Mouse (Mus musculus) CH12.LX (cell line): ENCODE results near the gene Cabp1. TPM values are rescaled to one million over a fixed set of nuclear protein-coding genes. Genes with fewer than 3 reads are reported as not detected.

Experiments used
- DNase-seq: peaks from one replicate; pipeline ENCODE4 v3.0.0-alpha.2; 2013; ENCODE audit errors: extremely low read depth
- H3K27ac ChIP-seq: 2 replicates; pipeline ENCODE4 v1.5.1; 2012; ENCODE audit warnings: low read depth, mild to moderate bottlenecking, control low read depth, moderate library complexity; ENCODE audit not compliant: insufficient read depth
- H3K27me3 ChIP-seq: replicated peaks from 2 replicates; pipeline ENCODE3; 2012; ENCODE audit warnings: inconsistent platforms
- H3K36me3 ChIP-seq, 2 experiments: replicated peaks in 1 of 2; 2 replicates each; pipeline versions ENCODE3 to v1.6.1; 2012; ENCODE audit warnings: inconsistent platforms in 1 of 2, low read length in 1 of 2, mild to moderate bottlenecking in 1 of 2, mixed read lengths in 1 of 2, moderate library complexity in 1 of 2; ENCODE audit not compliant: control insufficient read depth in 1 of 2, insufficient read depth in 1 of 2
- H3K4me1 ChIP-seq, 2 experiments: 2 replicates each; pipeline ENCODE4 v1.6.1; 2012; ENCODE audit warnings: inconsistent platforms in 1 of 2, moderate library complexity in 1 of 2; ENCODE audit not compliant: insufficient read depth in 2 of 2, control insufficient read depth in 1 of 2
- H3K4me2 ChIP-seq: 2 replicates; pipeline ENCODE4 v1.6.1; 2012; ENCODE audit warnings: low read depth, mild to moderate bottlenecking, control low read depth; ENCODE audit not compliant: poor library complexity, insufficient read depth, severe bottlenecking
- H3K4me3 ChIP-seq, 3 experiments: fragments of 150-350 bp in 1 of 3; sonication (generic) in 1 of 3; replicated peaks in 1 of 3; 2 replicates each; pipeline versions ENCODE3 to v1.5.1; 2011 to 2012; ENCODE audit warnings: low read depth in 2 of 3, low read length in 2 of 3, mild to moderate bottlenecking in 2 of 3, moderate library complexity in 2 of 3, control low read depth in 1 of 3, improper control_type of control experiment in 1 of 3, inconsistent platforms in 1 of 3, mixed read lengths in 1 of 3; ENCODE audit not compliant: poor library complexity in 1 of 3
- H3K79me2 ChIP-seq: replicated peaks from 2 replicates; pipeline ENCODE4 v1.6.1; 2012; ENCODE audit warnings: mild to moderate bottlenecking, moderate library complexity; ENCODE audit not compliant: control insufficient read depth, poor library complexity, insufficient read depth, severe bottlenecking; ENCODE audit errors: extremely low read depth
- H3K9ac ChIP-seq: 2 replicates; pipeline ENCODE4 v1.6.1; 2012; ENCODE audit warnings: low read depth, mild to moderate bottlenecking, control low read depth, moderate library complexity; ENCODE audit not compliant: insufficient read depth
- H3K9me3 ChIP-seq: replicated peaks from 2 replicates; pipeline ENCODE3; 2012; ENCODE audit warnings: low read length, inconsistent platforms, mixed read lengths
- CHD1 ChIP-seq: IDR thresholded peaks from 2 replicates; pipeline ENCODE4 v1.6.1; 2012; ENCODE audit warnings: low read depth, low read length, improper control_type of control experiment, inconsistent platforms
- CHD2 ChIP-seq: IDR thresholded peaks from 2 replicates; pipeline ENCODE4 v1.6.1; 2011; ENCODE audit warnings: low read length, improper control_type of control experiment
- CTCF ChIP-seq, 2 experiments: IDR thresholded peaks in 1 of 2; conservative IDR thresholded peaks in 1 of 2; 2 replicates each; pipeline ENCODE4 v1.5.1; 2011 to 2012; ENCODE audit warnings: low read depth in 2 of 2, low read length in 2 of 2, improper control_type of control experiment in 1 of 2, inconsistent platforms in 1 of 2, mild to moderate bottlenecking in 1 of 2, moderate library complexity in 1 of 2
- E2F4 ChIP-seq: IDR thresholded peaks from 2 replicates; pipeline ENCODE4 v1.6.1; 2011; ENCODE audit warnings: low read depth, low read length, improper control_type of control experiment; ENCODE audit not compliant: insufficient replicate concordance
- EP300 ChIP-seq: IDR thresholded peaks from 2 replicates; pipeline ENCODE4 v1.6.1; 2011; ENCODE audit warnings: low read length, improper control_type of control experiment
- IRF4 ChIP-seq: IDR thresholded peaks from 2 replicates; pipeline ENCODE4 v1.6.1; 2014; ENCODE audit warnings: low read depth, mild to moderate bottlenecking, inconsistent platforms, low read length, improper control_type of control experiment
- MAFK ChIP-seq: IDR thresholded peaks from 2 replicates; pipeline ENCODE4 v1.6.1; 2011; ENCODE audit warnings: low read length, improper control_type of control experiment; ENCODE audit not compliant: insufficient replicate concordance
- MAX ChIP-seq: IDR thresholded peaks from 2 replicates; pipeline ENCODE4 v1.6.1; 2011; ENCODE audit warnings: low read length, improper control_type of control experiment
- MAZ ChIP-seq: IDR thresholded peaks from 2 replicates; pipeline ENCODE4 v1.6.1; 2012; ENCODE audit warnings: low read depth, mild to moderate bottlenecking, inconsistent platforms, low read length, improper control_type of control experiment, moderate library complexity
- MEF2A ChIP-seq: IDR thresholded peaks from 2 replicates; pipeline ENCODE4 v1.6.1; 2014; ENCODE audit warnings: low read depth, mild to moderate bottlenecking, inconsistent platforms, low read length, improper control_type of control experiment, borderline replicate concordance
- MXI1 ChIP-seq: IDR thresholded peaks from 2 replicates; pipeline ENCODE4 v1.6.1; 2011; ENCODE audit warnings: mild to moderate bottlenecking, low read depth, low read length, improper control_type of control experiment
- NRF1 ChIP-seq: IDR thresholded peaks from 2 replicates; pipeline ENCODE4 v1.6.1; 2014; ENCODE audit warnings: low read depth, mild to moderate bottlenecking, inconsistent platforms, low read length, improper control_type of control experiment, moderate library complexity
- PAX5 ChIP-seq: IDR thresholded peaks from 2 replicates; pipeline ENCODE4 v1.6.1; 2012; ENCODE audit warnings: low read length, inconsistent platforms, mixed read lengths
- POLR2A ChIP-seq: IDR thresholded peaks from 2 replicates; pipeline ENCODE4 v1.6.1; 2011; ENCODE audit warnings: low read depth, mild to moderate bottlenecking, improper control_type of control experiment, low read length
- RCOR1 ChIP-seq: conservative IDR thresholded peaks from 2 replicates; pipeline ENCODE4 v1.6.1; 2012; ENCODE audit warnings: low read depth, mild to moderate bottlenecking, inconsistent platforms, low read length, improper control_type of control experiment
- SMC3 ChIP-seq: IDR thresholded peaks from 2 replicates; pipeline ENCODE4 v1.6.1; 2011; ENCODE audit warnings: low read depth, low read length, improper control_type of control experiment
- TBP ChIP-seq: conservative IDR thresholded peaks from 2 replicates; pipeline ENCODE4 v1.6.1; 2011; ENCODE audit warnings: low read depth, low read length, improper control_type of control experiment
- TCF12 ChIP-seq: IDR thresholded peaks from 2 replicates; pipeline ENCODE4 v1.6.1; 2014; ENCODE audit warnings: low read depth, mild to moderate bottlenecking, inconsistent platforms, low read length, improper control_type of control experiment
- UBTF ChIP-seq: IDR thresholded peaks from 2 replicates; pipeline ENCODE4 v1.6.1; 2012; ENCODE audit warnings: low read depth, mild to moderate bottlenecking, inconsistent platforms, low read length, improper control_type of control experiment, moderate library complexity
- USF1 ChIP-seq: IDR thresholded peaks from 2 replicates; pipeline ENCODE4 v1.6.1; 2014; ENCODE audit warnings: low read depth, mild to moderate bottlenecking, inconsistent platforms, low read length, improper control_type of control experiment
- USF2 ChIP-seq: conservative IDR thresholded peaks from 2 replicates; pipeline ENCODE4 v1.6.1; 2011; ENCODE audit warnings: low read depth, low read length, improper control_type of control experiment
- ZC3H11A ChIP-seq: IDR thresholded peaks from 2 replicates; pipeline ENCODE4 v1.6.1; 2012; ENCODE audit warnings: low read depth, mild to moderate bottlenecking, inconsistent platforms, low read length, improper control_type of control experiment
- ZMIZ1 ChIP-seq: IDR thresholded peaks from 2 replicates; pipeline ENCODE4 v1.6.1; 2012; ENCODE audit warnings: low read depth, mild to moderate bottlenecking, inconsistent platforms, low read length, improper control_type of control experiment
- dilution Hi-C: fragments of 300-500 bp; cut with MboI; formaldehyde crosslinking; loops from 2 replicates; pipeline ENCODE4 v1.14.3; 2020; ENCODE audit warnings: low sequenced_read_pairs; ENCODE audit not compliant: extremely low pct_unique_long_range_greater_than_20kb, extremely low pct_ligation_motif_present
- in situ Hi-C: fragments of 300-500 bp; cut with MboI; formaldehyde crosslinking; loops from 3 replicates; pipeline ENCODE4 v1.14.3; 2019; ENCODE audit warnings: low sequenced_read_pairs, low pct_ligation_motif_present, low pct_unique_long_range_greater_than_20kb, mixed read lengths
- polyA plus RNA-seq: library from polyadenylated mRNA; unstranded; fragments of >175 nt; gene quantifications from 2 replicates; pipeline ENCODE4 v1.2.1, GENCODE M21; 2012; ENCODE audit warnings: low read depth; ENCODE audit not compliant: insufficient read length
- total RNA-seq, 2 experiments: library from RNA; depleted of rRNA; stranded (reverse); fragments of 300-350 nt in 1 of 2; fragments of >200 nt in 1 of 2; gene quantifications; 2 replicates each; pipeline ENCODE4 v1.2.3; 2012 to 2014

The Cabp1 gene
- total and polyA plus RNA-seq, 3 experiments: 0.59 to 1.8 (median 1.7) TPM

- Histone ChIP-seq H3K79me2 (no peaks in the 10 kb centered on the region), H3K4me2 (no peak overlapping the region), H3K9ac (no peak overlapping the region), H3K27ac (no peak overlapping the region), H3K4me1 (no peaks in the 10 kb centered on the region), H3K36me3 (peaks cover 51 to 82% of the 10 kb centered on the region in 2 experiments), H3K27me3 (no peaks in the 10 kb centered on the region), H3K9me3 (peaks cover 11% of the 10 kb centered on the region), H3K4me3 (no peak overlapping the region)
- no peak for DNase-seq
- dilution Hi-C loops: no loop called here
- no peak for TF ChIP-seq UBTF
- TF ChIP-seq NRF1: no peak
- TF ChIP-seq IRF4: no peak
- TF ChIP-seq MAFK: no peak
- TF ChIP-seq POLR2A: no peak
- TF ChIP-seq MXI1: no peak
- TF ChIP-seq CTCF (conservative IDR thresholded peaks at IDR 0.05 in 1 of 2, IDR thresholded peaks at IDR 0.05 in 1 of 2; ENCODE audit: low read depth in 2 of 2, low read length in 2 of 2): no peak
- TF ChIP-seq RCOR1: no peak
- TF ChIP-seq MAZ: no peak
- no peak for TF ChIP-seq PAX5
- TF ChIP-seq CHD1: no peak
- TF ChIP-seq EP300: no peak
- TF ChIP-seq E2F4: no peak
- TF ChIP-seq SMC3: no peak
- no peak for TF ChIP-seq MAX
- no peak for TF ChIP-seq TCF12
- no peak for TF ChIP-seq ZC3H11A
- TF ChIP-seq MEF2A: no peak
- TF ChIP-seq USF1: no peak
- TF ChIP-seq TBP: no peak
- in situ Hi-C loops: no loop called here
Measured at GRCm38 (mm10) chr5:115145253-115145968, 48.8 kb downstream of the Cabp1 start.

GRCm38 (mm10) chr5:115144471-115144870, 49.7 kb downstream of the Cabp1 start:
- no peak overlapping the region for H3K27ac ChIP-seq
- H3K4me1 ChIP-seq: no peaks in the 10 kb centered on the region
- TF ChIP-seq CHD2 (no peak), USF2 (no peak), ZMIZ1 (no peak), E2F4 (no peak), MXI1 (no peak), CHD1 (no peak)
- peaks cover 42 to 72% of the 10 kb centered on the region in 2 experiments for H3K36me3 ChIP-seq
- DNase-seq: no peak
- H3K4me2 ChIP-seq: no peak overlapping the region
- no peaks in the 10 kb centered on the region for H3K27me3 ChIP-seq
- no peak overlapping the region for H3K9ac ChIP-seq
- in situ Hi-C loops: no loop called here
- H3K4me3 ChIP-seq: no peak overlapping the region
- dilution Hi-C loops: no loop called here
- peaks cover 3% of the 10 kb centered on the region for H3K9me3 ChIP-seq
- no peaks in the 10 kb centered on the region for H3K79me2 ChIP-seq
